Mouse (Mus musculus) spleen, postnatal 14 days (tissue): ENCODE data around the gene Tnk2.
A peak's percentile ranks its signal among the peaks of the same experiment; 100 is the strongest.

Source experiments
- DNase-seq, 2 experiments: peaks; one replicate each; pipeline ENCODE4 v3.0.0; 2021 to 2022; ENCODE audit warnings: low spot score in 2 of 2

The Tnk2 gene

DNA sequence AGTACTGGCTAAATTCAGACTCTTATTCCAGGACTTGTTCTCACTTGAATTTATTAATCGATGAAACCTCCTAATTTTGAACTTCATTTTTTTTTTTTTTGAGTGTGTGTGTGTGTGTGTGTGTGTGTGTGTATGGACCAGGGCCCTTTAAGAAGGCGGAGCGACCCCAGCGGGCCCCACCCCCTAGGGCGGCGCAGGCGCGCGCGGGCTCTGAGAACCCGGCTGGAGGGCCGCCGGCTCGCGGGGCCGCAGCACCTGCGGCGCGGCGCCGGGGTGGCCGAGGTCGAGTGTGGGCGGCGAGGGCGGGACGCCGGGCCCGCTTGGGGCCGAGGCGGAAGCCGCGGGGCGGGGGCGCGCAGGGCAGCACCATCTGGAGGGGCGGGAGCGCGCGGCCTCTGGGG, at the start of gene Tnk2:
Gene Tnk2, plus strand, starts transcription at position 214 of the 401 bp plus-strand sequence.
- DNase-seq: peak; percentile 85 to 87

DNA sequence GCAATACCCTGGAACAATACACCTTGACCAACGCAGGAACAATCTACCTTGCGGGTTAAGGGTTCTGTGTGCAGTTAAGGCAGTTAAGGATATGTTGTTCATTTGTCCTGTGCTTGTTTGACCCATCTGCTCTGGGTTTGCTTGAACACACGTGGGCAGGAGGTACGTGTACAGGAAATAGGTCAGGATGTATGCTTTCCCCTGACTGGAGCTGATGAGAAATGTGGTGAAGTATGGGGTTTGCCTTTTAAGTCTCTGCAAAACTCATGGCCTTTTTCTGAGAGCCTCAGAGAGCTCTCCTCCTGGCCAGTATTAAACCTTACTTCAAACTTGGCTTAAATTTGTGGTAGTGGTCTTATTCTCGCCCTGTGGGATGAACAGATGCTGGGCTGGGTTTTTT, 49.8 kb upstream of the Tnk2 start:
- no peak for DNase-seq

DNA sequence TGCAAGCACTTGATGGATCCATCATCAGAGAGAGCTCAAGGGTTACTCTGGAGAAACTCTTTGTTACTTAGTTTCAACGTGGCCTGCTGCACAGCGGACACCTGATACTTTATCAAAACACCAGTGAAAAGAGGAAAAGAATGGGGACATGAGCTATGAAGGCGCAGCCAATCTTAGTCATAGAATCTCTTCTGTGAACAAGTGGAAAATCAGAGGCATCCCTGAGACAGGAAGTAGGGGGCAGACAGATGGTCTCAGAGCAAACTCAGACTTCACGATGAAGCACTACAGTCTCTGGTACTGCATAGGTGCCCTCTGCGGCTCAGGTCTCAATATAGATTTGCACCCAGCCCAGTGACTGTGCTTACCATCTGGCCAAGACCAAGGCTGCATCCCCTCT, 49.0 kb upstream of the Tnk2 start:
- DNase-seq: no peak

DNA sequence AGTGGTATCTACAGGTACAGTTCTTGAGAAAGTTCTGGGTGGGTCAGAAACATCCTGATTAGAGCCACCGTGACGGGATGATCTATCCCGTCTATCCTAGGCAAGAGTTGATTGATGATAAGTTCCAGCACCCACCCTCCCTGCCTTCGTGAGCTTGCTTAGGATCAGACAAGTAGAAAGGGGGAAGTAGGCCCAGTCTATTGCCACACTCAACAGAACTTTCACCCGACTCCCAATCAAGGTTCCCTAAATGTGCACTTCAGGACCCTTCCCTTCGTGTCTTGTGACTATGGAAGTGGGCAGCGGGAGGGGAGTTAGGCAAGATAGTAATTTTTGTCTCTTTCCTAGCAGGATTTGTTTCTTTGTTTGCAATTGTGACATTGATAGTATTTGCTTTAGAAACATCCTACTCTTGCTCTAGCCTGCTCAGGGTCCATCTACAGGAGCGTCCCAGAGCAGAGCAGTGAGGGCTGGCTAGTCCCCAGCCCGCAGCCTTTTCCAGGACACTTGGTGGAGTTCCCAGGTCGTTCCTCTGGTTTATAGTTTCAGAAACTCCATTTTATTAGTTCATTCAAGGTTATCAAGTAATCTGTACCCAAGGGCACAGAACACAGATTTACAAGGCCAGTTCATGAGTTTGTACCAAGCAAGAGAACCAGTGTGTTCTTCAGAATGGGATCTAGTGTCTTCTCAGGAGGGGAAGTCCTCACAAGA, 48.4 kb upstream of the Tnk2 start:
- DNase-seq: no peak

DNA sequence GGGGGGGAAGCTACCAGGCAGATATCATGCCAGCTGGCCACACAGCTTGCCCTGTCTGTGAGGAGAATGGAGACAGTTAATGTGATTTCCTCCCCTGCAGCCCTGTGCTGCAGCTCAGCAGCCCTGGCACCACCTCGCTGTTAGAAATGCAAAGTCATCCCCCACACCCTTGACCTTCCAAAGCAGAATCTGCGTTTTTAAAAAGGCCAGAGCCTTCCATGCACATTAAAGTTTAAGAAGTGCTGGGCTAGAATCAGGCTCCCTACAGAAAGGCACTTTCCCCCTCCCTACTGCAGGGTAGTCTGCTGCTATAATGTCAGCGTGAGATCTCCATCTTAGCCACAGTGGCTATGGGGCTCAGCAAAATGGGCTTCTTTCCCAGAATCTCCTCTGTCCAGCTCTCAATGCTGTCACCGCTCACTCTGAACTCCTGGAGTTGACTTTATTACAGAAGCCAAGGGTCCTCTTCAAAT, 45.7 kb upstream of the Tnk2 start:
- no peak for DNase-seq

DNA sequence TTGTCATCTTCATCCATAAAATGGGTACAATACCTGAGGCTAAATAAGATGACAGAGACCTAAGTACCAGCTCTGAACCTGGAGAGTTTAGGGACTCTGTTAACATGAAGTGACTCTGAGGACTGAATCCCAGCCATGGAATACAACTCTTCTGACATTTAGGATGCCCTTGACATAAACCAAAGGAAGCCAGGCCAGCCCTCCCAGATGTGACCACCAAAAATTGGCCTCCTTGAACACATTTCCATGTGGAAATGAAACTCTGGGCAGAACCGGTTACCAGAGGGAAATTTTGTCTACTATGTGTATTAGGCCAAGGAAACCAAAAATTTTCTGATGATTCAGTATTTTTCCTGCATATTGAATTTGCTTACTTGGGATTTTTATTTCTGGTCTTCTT, 44.5 kb upstream of the Tnk2 start:
- DNase-seq: no peak

DNA sequence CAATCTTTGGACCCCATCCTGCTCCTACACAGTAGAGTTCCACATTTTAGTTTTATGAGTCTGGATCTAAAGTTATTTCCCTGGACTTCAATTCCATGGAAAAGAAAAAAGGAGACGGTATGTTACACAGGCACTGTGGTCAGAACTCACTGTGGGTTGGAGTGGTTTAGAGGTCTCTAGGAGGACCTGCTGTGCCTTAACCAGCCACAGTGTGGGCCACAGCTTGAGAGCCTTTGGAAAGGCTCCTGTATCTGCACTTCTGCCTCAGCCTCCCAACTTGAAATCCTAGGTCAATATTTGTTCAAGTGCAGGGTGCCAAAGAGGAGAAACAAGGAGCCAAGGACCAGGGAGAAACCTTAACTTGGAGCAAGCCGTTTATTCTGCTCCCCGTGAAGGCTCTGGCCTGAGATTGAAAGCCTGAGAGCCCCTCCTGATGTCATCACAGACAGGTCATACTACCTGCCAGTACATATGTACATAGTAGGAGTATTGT, 41.4 kb upstream of the Tnk2 start:
- no peak for DNase-seq

DNA sequence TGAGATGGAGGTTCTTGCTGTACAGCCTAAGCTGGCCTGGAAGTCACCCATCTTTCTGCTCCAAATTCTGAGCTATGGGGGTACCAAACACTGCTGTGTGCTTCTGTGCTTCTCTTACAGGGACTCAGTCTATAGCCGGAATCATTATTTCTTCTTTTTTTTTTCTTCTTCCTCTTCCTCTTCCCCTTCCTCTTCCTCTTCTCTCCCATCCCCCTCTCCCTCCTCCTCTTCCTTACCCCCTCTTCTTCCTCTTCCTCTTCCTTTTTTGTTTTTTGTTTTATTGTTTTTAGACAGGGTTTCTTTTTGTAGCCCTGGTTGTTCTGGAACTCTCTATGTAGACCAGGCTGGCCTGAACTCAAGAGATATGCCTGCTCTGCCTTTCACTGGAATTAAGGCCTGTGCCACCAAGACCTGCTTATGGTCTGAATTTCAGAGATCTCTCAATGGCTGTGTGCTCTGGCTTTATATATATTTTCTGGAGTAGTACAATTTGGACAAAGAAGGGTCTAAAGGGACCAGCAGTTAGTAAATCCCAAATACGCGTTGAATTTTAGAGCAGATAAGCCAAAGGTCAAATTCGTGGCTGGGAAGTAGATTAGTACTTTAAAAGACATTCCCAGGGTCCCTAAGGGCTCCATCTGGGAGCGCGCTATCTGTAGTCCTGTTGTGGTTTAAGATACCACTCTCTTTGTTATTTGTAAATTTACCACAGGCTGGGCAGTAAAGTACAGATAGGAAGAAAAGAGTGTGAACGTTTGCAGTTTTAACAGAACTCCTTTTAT, 35.9 kb upstream of the Tnk2 start:
- DNase-seq: no peak

DNA sequence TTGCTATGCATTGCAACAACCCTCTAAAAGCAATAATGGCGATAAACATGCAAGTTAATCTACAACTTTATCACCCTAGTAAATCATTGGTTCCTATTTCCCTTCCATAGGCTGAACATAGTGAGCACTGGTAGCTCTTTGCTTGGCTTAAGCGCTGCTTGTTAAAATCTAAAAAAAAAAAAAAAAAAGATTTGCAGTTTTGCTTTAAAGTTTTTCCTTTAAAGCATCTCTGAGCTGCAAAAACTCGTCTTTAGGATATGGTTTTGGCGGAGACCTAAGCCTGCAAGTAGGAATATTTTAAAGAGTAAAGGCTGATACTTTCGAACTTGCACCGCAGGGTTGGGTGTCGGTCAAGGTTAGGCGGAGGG, 35.3 kb upstream of the Tnk2 start:
- DNase-seq: no peak

DNA sequence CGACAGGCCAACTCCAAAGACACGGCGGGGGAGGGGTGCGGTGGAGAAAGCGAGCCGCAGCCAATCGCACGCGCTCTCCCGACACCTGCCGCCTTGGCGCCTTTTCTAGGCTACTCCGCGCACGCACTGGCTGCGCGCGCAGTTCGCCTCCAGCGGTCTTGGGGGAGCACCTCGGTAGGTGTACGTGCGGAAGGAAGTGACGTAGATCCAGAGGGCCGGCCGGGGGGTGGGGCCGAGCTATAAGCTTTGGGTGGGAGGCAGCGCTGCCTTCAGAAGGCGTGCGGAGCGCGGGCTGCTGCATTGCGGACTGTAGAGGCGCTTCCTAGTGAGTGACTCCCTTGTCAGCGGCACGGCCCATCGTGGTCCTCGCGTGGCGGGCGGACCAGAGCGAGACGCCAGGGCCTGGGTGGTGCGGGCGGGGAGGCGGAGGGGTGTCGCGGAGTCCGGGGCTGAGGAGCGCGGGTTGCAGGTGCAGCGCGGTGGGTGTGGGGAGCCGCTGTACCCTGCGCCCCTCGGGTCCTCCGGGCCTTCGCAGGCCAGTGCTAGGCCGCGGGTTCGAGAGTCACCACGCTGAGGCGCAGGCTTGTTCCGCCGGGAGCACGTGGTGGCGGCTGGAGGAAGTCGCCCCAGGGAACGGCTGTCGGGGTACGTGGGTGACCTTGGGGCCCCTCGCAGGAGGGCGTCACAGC, 34.8 kb upstream of the Tnk2 start, which contains the start of gene Tfrc:
Gene Tfrc, plus strand, starts transcription at position 209 of the 689 bp plus-strand sequence.
- DNase-seq: peak; percentile 96 to 97

DNA sequence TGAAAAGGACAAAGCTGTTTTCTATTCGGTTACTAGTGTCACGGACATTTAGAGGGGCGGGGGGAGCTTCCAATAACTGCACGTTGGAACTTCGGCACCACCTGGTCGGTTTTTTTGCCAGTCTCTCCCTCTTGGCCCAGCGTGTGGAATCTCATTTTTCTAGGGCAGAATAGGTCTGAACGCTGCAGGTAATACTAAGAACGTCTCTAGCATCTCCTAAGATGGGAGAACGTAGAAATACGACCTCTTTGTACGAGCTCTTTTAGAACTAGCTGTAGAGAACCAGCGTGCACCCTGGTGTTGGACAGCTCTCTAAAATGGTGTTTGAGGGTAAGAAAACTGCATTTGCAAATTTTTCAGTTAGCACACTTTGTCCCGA, 34.3 kb upstream of the Tnk2 start:
- DNase-seq: no peak

DNA sequence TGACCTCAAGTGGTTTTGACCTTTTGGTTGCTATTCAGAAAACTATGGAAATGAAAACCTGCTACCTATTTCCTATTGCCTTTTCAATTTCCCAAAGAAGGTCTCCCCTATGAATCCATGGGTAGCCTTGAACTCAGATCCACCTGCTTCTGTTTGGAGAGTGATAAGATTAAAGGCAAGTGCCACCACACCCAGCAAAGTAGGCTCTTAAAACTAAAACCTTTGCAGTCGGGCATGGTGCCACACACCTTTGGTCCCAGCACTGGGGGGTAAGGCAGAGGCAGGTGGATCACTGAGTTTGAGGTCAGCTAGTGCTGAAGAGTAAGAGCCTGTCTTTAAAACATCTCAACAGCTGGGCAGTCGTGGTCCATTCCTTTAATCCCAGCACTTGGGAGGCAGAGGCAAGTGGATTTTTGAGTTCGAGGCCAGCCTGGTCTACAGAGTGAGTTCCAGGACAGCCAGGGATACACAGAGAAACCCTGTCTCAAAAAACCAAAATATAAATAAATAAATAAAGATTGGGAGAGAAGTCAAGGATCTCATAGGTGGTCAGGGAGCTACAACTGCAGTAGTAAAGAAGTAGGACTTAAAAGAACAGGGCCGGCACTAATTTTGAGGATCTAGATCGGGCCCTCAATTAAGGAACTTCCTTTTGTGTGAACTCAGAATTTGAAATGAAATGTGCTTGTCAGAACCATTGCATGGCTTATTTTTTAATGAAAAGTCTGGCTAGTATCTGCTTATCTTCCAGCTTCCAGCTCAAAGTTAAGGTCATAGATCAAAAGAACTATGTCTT, 33.0 kb upstream of the Tnk2 start:
- DNase-seq: peak; percentile 38 to 50

DNA sequence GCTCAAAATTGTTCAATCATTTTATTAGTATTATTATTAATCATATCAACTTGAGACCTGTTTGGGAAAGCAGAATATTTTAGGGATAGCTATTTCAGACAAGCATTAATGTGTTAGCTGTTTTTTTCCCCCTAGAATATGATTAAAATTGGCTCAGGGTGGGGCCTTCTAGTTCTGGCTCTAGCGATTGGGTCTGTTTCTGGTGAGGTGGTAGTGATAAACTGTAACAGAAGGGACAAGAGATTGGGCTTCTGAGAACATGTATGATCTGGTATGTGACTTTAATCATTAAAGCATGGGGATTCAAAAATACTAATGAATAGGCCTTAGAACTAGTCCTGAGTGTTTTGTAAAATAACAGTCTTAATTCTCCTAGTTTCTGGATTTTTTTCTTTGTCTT, 31.6 kb upstream of the Tnk2 start:
- no peak for DNase-seq

DNA sequence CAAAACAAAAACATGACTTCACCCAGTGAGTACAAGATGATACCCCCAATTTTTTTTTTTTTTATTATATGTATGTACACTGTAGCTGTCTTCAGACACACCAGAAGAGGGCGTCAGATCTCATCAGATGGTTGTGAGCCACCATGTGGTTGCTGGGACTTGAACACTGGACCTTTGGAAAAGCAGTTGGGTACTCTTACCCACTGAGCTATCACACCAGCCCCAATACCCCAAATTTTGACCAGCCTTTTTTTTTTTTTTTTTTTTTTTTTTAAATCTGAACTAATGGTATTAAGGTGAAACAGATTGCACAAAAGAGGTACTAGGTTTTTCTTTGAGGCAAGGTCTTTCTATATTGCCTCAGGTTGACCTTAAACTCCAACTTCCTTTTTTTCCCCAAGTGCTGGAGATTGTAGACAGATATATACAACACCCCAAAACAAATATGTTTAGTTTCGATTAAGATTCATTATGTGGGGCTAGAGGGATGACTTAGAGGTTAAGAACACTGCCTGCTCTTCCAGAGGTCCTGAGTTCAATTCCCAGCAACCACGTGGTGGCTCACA, 30.3 kb upstream of the Tnk2 start:
- DNase-seq: no peak

DNA sequence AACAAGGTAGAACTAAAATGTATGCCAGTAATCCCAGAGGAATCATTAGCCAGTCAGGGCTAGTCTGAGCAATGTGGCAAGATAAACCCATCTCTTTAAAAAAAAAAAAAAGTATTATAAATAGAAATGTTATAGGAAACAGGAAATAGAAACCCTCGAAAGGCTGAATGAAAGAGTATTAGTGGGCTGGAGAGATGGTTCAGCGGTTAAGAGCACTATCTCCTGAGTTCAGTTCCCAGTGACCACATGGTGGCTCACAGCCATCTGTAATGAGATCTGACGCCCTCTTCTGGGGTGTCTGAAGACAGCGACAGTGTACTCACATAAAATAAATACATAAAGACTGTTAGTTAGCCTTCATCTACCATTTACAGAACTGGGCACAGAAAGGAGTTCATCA, 29.6 kb upstream of the Tnk2 start:
- DNase-seq: no peak

DNA sequence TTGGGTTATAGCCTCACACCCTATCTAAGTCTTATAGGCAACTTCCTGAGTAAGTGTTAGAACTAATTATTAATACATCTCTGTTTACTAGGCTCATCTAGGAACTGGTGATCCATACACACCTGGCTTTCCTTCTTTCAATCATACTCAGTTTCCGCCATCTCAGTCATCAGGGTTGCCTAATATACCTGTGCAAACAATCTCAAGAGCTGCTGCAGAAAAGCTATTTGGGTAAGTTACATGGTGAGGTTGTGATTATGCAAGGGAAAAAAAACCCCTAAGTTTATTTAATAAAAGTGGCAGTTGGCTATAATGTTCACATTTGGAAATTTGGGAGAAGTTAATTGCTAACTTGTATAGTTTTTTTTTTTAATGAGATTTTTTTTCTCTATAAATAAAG, 24.7 kb upstream of the Tnk2 start:
- no peak for DNase-seq

DNA sequence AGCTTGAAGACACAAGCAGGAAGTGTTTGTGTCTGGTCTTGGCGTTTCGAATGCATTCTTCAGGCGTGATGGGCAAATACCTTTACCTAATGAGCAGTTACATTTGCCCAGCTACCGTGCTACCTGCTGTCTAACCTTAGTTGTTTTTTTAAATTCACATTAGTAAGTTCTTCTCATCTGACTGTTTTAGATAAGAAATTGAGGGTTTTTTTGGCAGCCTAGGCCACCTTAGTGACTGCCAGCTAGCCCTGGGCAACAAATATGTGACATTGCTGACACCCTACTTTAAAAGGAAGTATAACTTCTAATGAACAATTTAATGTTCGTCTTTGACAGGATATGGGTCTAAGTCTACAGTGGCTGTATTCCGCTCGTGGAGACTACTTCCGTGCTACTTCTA, 15.5 kb upstream of the Tnk2 start:
- DNase-seq: no peak

DNA sequence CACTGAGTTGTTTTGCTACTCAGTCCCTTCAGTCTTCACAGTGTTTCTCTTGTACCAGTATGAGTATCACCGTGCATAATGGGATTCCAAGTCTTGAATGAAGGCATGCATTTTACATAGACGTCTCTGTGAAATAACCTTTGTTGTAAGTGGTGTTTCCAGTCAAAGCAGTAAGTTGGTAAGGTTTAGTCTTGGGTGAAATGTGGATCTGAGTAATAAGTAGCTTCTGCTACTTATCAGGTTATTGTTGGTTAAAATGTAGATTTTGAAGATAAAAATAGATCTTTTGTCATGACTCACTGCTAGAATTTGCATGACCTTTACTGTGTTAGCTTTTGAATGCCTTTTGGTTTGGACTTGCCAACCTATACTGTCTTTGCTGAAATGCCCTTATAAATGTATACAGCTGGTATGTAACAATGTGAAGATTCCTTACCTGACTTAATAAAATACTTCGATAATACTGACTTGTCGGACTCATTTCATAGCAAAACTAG, 11.3 kb upstream of the Tnk2 start:
- DNase-seq: no peak

DNA sequence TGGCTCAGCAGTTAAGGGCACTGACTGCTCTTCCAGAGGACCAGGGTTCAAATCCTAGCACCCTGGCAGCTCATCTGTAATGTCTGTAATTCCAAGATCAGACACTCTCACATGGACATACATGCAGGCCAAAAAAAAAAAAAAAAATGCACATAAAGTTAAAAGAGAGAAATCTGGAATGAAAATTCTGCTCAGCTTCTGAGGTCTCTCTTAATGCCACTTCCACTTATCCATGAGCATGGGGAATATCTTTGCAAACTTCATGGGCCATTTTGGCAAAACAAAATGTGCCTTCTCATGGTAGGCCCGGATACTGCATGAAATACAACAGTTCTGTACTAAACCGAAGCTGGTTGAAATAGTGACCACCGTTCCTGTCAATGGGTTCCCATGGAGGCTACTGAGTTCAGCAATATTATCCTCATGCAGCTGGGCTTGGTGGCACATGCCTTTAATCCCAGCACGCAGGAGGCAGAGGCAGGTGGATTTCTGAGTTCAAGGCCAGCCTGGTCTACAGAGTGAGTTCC, 10.1 kb upstream of the Tnk2 start:
- DNase-seq: no peak

DNA sequence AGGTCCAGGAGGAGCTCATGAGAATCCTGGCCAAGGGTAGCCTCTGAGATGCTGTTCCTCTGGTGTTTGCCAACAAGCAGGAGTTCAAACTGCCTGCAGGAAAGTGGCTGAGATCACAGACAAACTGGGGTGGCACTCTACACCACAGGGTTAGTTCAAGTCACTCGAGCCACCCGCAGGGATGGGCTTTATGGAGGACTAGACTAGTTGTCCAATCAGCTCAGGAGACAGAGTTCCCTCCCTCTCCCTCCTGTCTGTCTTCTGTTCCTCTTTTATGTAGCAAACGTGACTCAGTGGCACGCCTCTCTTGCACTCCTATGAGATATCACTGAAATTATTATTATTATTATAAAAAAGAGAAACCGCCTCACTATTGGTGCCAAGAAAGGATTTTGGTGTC, 9.5 kb upstream of the Tnk2 start:
- no peak for DNase-seq

DNA sequence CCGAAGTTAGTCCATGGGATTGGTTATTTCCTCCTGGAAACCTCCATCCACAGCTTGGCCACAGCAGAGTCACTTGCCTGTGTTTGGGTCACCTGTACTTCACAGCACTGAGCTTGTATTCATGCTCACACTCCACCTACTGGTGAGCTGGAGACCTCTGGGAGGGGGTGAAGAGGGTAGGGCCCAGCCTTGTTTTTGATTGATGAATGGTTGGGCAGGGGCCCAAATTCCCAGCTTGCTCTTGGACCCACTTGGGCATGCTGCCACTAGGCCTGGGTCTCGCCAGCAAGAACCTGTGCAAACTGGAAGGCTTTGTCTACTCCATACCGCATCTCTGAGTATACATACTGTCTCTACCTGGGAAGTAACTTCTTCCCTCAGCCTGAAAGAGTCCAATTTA, 8.4 kb upstream of the Tnk2 start:
- no peak for DNase-seq
